Mouse (Mus musculus) forebrain, postnatal 0 days (tissue): ENCODE measurements at regions not wholly inside any gene's neighbourhood (a gene's known extent, or its start where the extent isn't known, plus 50 kb on each side); places are given as distances from the start of the nearest gene placed in this dataset.

Source experiments
- ATAC-seq: fragments of 200-750 bp; cut with Nextera tagmentation; 2 replicates; pipeline ENCODE4 v1.8.0; 2017; ENCODE audit warnings: mild to moderate bottlenecking, moderate library complexity
- DNase-seq: peaks from one replicate; pipeline ENCODE4 v3.0.0-alpha.2; 2015
- H3K27ac ChIP-seq: fragments of 300-500 bp; sonication (generic); 2 replicates; pipeline ENCODE4 v1.5.1; 2014; ENCODE audit warnings: low read depth, mild to moderate bottlenecking, antibody characterized with exemption, low read length, moderate library complexity, mixed read lengths
- H3K27me3 ChIP-seq: fragments of 300-500 bp; sonication (generic); 2 replicates; pipeline ENCODE4 v1.6.1; 2014; ENCODE audit warnings: mild to moderate bottlenecking, low read length, mixed read lengths; ENCODE audit not compliant: insufficient read depth
- H3K36me3 ChIP-seq: fragments of 300-500 bp; sonication (generic); 2 replicates; pipeline ENCODE4 v1.6.1; 2014; ENCODE audit warnings: mild to moderate bottlenecking, moderate library complexity; ENCODE audit not compliant: insufficient read depth
- H3K4me1 ChIP-seq: fragments of 300-500 bp; sonication (generic); 2 replicates; pipeline ENCODE4 v1.6.1; 2014; ENCODE audit warnings: antibody characterized with exemption; ENCODE audit not compliant: insufficient read depth
- H3K4me2 ChIP-seq: fragments of 300-500 bp; sonication (generic); 2 replicates; pipeline ENCODE4 v1.6.1; 2014; ENCODE audit warnings: low read depth, mild to moderate bottlenecking, moderate library complexity
- H3K4me3 ChIP-seq: fragments of 300-500 bp; sonication (generic); 2 replicates; pipeline ENCODE4 v1.5.1; 2014; ENCODE audit warnings: low read depth, low read length, mixed read lengths
- H3K9ac ChIP-seq: fragments of 300-500 bp; sonication (generic); 2 replicates; pipeline ENCODE4 v1.6.1; 2014; ENCODE audit warnings: mild to moderate bottlenecking
- H3K9me3 ChIP-seq: fragments of 300-500 bp; sonication (generic); 2 replicates; pipeline ENCODE4 v1.6.1; 2016; ENCODE audit warnings: low read length
- CTCF ChIP-seq: sonication (generic); IDR thresholded peaks from 2 replicates; pipeline ENCODE4 v1.5.1; 2016; ENCODE audit warnings: antibody characterized with exemption, control low read depth, low read depth
- WGBS: fragments of 180-500 bp; shearing (Covaris S2); extraction: QIAGEN DNeasy Blood & Tissue Kit; methylation state at CpG from one replicate; pipeline ENCODE4 v1.1.7; 2014; 5-methylcytosine and 5-hydroxymethylcytosine counted together

DNA sequence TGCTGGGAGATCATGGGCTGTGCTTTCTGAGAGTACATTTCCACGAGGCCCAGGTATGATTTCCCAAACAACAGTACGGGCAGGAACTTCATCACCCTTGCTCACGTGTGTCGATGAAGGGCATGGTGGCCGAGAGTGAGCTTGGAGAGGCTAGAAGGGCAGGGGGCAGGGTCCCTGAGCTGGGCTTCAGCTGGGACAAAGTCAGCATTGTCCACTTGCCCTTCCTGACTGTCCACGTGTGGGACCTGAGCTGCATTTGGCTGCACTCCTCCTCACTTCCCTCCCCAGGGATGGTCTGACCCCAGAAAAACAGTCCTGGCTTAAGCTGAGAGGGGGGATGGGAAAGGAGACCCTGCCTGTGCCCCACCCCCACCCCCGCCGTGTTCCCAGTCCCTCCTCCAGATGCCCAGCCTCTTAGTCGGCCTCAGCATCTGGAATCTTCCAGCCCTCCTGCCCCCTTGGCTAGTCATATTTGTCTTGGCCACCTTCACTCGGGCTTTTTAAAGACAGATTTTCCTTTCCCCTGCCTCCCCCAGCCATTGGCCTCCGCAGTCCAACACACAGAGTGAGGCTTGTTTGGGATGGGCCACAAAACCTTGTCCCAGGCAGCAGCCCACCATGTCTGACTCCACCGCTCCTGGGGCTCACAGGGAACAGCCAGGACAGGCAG is 58.6 kb downstream of the Isg20 start:
- H3K4me3 ChIP-seq, result no peak overlapping the region
- no peak overlapping the region for H3K27ac ChIP-seq
- H3K27me3 ChIP-seq, result no peaks in the 10 kb centered on the region
- H3K4me2 ChIP-seq, result no peak overlapping the region
- whole genome bisulfite sequencing, result 68% methylated on average over 12 of the region's 12 CpGs
- H3K4me1 ChIP-seq, result no peaks in the 10 kb centered on the region
- DNase-seq (no peak), ATAC-seq (no peak)
- H3K36me3 ChIP-seq, result no peaks in the 10 kb centered on the region
- TF ChIP-seq CTCF, result no peak
- H3K9me3 ChIP-seq, result no peaks in the 10 kb centered on the region
- no peak overlapping the region for H3K9ac ChIP-seq

DNA sequence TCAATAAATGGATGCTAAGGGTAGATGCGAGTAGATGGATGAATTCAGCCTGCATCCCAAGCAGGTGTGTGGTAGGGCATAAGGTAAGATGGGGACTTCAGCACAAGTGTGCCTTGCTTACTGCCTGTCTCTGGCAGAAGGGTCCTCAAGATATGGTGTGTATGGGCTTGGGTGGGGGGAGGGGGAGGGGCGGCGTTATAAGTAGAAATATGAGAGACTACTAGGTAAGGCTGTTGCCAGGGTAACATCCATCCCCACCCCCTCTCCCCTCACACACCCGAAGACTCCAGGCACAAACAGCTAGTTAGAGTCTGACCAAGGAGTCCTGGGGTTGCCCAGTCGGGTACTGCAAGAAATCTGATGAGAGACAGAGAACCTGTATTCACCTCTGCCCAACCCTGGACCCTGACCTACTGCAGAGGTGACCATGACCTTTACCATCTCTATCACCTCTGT is 63.5 kb upstream of the Acan start:
- WGBS, result 38% methylated on average over 5 of the region's 5 CpGs
- ATAC-seq, result peak; percentile 80
- Histone ChIP-seq H3K4me1 (peaks cover 9% of the 10 kb centered on the region; the same call in 1 of the 2 replicates), H3K9me3 (no peaks in the 10 kb centered on the region), H3K27ac (no peak overlapping the region), H3K27me3 (no peaks in the 10 kb centered on the region), H3K9ac (peak overlapping the region; percentile 51), H3K4me3 (peak overlapping the region; percentile 41), H3K36me3 (no peaks in the 10 kb centered on the region), H3K4me2 (peak overlapping the region; percentile 93)
- peak; percentile 38 for DNase-seq
- TF ChIP-seq CTCF, result no peak

DNA sequence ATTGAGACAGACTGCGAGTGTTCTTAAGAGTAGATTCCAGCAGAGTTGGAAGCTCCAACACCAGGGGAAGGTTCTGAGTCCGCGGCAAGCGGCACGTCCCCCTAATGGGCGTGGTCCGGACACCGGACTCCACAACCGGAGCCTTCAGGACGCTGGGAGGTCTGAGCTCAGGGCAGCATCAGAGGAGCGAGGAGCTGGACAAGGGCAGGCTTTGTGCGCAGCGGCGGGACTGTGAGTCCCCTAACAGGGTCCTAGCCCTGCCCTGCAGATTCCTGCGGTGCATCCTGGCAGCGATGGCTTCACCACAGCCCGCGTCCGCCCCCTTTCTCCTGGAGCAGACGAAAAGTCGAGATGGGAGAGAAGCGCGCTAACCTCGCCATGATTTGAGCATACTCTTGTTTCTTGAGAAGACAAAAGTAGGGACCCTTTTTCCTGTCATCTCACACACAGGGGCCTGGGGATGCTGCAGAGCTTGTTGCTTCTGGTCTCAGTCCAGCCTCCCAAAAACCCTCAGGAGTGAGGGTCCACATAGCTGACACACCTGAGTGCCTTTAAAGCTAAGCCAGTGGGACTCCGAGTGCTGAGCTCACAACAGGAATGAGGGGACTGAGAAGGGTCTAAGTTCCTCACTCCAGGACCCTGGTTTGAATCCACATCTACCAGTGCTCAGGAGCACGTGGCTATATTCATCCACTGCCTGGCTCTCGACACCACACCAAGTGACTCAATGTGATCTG is 62.8 kb upstream of the Acan start:
- H3K4me1 ChIP-seq, result peaks cover 9% of the 10 kb centered on the region; the same call in 1 of the 2 replicates
- ATAC-seq, result peak; percentile 89
- peak; percentile 55 for DNase-seq
- H3K4me3 ChIP-seq, result peak overlapping the region; percentile 41
- H3K9me3 ChIP-seq, result no peaks in the 10 kb centered on the region
- no peak for TF ChIP-seq CTCF
- H3K36me3 ChIP-seq, result no peaks in the 10 kb centered on the region
- H3K4me2 ChIP-seq, result peak overlapping the region; percentile 93
- H3K27me3 ChIP-seq, result no peaks in the 10 kb centered on the region
- peak overlapping the region; percentile 51 for H3K9ac ChIP-seq
- no peak overlapping the region for H3K27ac ChIP-seq
- 5% methylated on average over 27 of the region's 27 CpGs for WGBS

- Histone ChIP-seq H3K27me3 (no peaks in the 10 kb centered on the region), H3K4me2 (no peak overlapping the region), H3K36me3 (no peaks in the 10 kb centered on the region), H3K27ac (no peak overlapping the region), H3K9ac (no peak overlapping the region), H3K4me1 (peaks cover 9% of the 10 kb centered on the region; the same call in 1 of the 2 replicates), H3K4me3 (no peak overlapping the region), H3K9me3 (no peaks in the 10 kb centered on the region)
- DNase-seq, result no peak
- TF ChIP-seq CTCF, result no peak
- ATAC-seq, result no peak
- 83% methylated on average over 7 of the region's 7 CpGs for WGBS
Observed at GRCm38 (mm10) chr7:78992991-78993390, 60.3 kb upstream of the Acan start.

GRCm38 (mm10) chr7:78994134-78994533 is 59.1 kb upstream of the Acan start:
- no peak overlapping the region for H3K4me2 ChIP-seq
- no peaks in the 10 kb centered on the region for H3K27me3 ChIP-seq
- DNase-seq, result no peak
- H3K4me3 ChIP-seq, result no peak overlapping the region
- 70% methylated on average over 8 of the region's 8 CpGs for WGBS
- no peak overlapping the region for H3K9ac ChIP-seq
- H3K27ac ChIP-seq, result no peak overlapping the region
- ATAC-seq, result no peak
- no peak for TF ChIP-seq CTCF
- H3K36me3 ChIP-seq, result no peaks in the 10 kb centered on the region
- H3K4me1 ChIP-seq, result peaks cover 9% of the 10 kb centered on the region; the same call in 1 of the 2 replicates
- H3K9me3 ChIP-seq, result no peaks in the 10 kb centered on the region

DNA sequence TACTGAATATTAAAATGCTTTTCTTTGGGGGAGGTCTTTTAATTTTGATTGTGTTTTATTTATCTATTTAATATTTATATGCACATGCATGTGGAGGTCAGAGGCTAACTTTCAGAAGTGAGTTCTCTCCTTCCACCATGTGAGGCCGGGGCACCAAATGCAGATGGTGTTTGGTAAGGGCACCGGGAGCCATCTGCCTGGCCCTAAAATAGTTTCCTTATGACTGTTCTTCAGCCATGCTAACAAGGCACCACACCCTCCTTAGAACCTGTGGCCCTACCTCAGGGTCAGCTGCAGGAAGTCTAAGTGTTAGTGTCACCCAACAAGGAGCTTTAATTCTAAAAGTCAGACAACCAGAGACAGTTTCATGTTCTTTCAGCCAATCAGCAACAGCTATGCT is 58.2 kb upstream of the Acan start:
- Histone ChIP-seq H3K4me2 (no peak overlapping the region), H3K27me3 (no peaks in the 10 kb centered on the region), H3K9ac (no peak overlapping the region), H3K4me1 (0 out of 2 replicates have a peak, but pooled peaks cover 5% of the 10 kb centered on the region), H3K9me3 (no peaks in the 10 kb centered on the region), H3K36me3 (no peaks in the 10 kb centered on the region), H3K27ac (no peak overlapping the region), H3K4me3 (no peak overlapping the region)
- DNase-seq, result no peak
- TF ChIP-seq CTCF, result no peak
- no peak for ATAC-seq
- WGBS, result 92% methylated on average over 2 of the region's 2 CpGs

DNA sequence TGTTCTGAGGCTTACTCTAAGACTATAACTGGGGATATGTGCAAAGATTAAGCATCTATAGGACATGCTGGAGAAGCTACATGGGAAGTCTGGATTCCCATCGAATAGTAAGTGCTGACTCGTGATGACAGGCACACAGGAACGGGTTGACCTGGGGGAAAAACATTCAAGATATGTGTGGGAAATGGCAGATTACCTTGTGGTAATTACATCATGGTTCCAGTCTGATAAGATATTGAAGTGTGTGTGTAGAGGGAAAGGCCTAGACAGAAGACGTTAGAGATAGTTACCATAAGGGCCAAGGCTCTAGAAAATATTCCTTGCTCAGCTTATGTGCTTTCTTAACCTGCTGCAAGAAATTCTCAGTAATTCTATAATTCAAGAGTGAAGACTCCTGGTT is 57.5 kb upstream of the Acan start:
- WGBS, result 84% methylated on average over 4 of the region's 4 CpGs

More for the DNA sequence above, 57.5 kb upstream of the Acan start:
- no peak overlapping the region for H3K27ac ChIP-seq
- H3K4me2 ChIP-seq, result no peak overlapping the region
- no peak for TF ChIP-seq CTCF
- ATAC-seq (no peak), DNase-seq (no peak)
- no peaks in the 10 kb centered on the region for H3K4me1 ChIP-seq
- H3K4me3 ChIP-seq, result no peak overlapping the region
- H3K36me3 ChIP-seq, result no peaks in the 10 kb centered on the region
- H3K9ac ChIP-seq, result no peak overlapping the region
- no peaks in the 10 kb centered on the region for H3K27me3 ChIP-seq
- H3K9me3 ChIP-seq, result no peaks in the 10 kb centered on the region
